Mouse (Mus musculus) bone marrow, adult 2 months (tissue): ENCODE data around the gene Epha4.

Experiments
- CTCF ChIP-seq: fragments of 200-500 bp; IDR thresholded peaks from 2 replicates; pipeline ENCODE4 v1.5.1; 2011; ENCODE audit warnings: low read length, control low read depth; ENCODE audit not compliant: control insufficient read depth, insufficient read depth
- POLR2A ChIP-seq: fragments of 200-500 bp; IDR thresholded peaks from 2 replicates; pipeline ENCODE4 v1.6.1; 2011; ENCODE audit warnings: low read depth, mild to moderate bottlenecking, control low read depth, low read length, borderline replicate concordance; ENCODE audit not compliant: control insufficient read depth

DNA sequence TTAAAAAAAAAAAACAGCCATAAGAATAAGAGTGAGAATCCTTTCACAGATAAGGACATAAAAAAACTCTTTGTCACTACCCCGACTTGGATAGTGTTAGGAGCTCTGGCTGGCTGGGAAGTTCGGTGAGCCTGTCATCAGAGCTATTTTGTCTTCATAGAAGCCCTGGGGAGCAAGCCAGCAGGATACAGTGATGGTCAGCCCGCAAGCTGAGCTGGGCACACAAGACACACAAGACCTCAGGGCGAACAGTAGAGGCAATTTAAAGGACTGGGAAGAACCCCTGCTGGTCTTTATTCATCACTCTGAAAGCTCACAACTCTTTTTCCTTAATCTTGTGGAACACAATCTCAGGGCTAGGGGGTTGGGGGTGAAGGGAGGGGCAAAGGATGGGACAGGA lies 73.5 kb downstream of the Epha4 start:
- TF ChIP-seq CTCF: no peak
- no peak for TF ChIP-seq POLR2A
